Mouse (Mus musculus): ENCODE data around the gene Lmx1b. TPM values are rescaled to one million over a fixed set of nuclear protein-coding genes. Genes with fewer than 3 reads are reported as not detected.

Gene Lmx1b
- total RNA-seq, 2 experiments from 2014 or later = 0.39 to 0.51 TPM

DNA sequence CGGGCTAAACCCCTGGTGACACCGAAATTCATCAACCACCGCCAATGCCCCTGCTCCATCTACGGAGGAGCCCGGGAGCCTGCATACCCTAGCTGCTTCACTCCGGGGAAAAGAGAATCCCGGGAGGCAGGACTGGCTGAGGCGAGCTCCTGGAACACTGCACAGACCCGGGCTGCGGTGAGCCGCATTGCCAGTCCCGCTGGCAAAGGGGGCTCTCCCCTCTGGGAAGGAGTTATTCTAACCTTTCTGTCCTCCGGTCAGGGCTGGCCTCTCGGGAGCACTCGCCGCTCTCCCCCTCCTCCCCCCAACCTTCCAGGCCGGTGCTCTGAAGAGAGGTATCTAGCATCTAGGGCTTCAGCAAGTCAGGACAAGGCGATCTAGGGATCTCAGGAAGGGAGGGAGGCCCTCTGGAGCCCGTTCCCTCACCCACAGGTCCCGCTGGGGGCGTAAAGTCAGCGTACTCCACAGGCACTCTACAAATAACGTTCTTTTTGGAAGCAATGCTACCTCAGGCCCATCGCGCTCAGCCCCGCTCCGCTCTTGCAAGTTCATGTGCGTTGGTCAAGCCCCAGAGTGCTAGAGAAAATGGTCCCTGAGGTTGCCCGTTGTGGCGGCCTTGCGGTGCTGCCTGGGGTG, 8.5 kb downstream of the Lmx1b start:
- intact Hi-C loops (cut with DNase I; ENCODE audit: low total_unique reads) = no loop called here
- DNase-seq = no peak

DNA sequence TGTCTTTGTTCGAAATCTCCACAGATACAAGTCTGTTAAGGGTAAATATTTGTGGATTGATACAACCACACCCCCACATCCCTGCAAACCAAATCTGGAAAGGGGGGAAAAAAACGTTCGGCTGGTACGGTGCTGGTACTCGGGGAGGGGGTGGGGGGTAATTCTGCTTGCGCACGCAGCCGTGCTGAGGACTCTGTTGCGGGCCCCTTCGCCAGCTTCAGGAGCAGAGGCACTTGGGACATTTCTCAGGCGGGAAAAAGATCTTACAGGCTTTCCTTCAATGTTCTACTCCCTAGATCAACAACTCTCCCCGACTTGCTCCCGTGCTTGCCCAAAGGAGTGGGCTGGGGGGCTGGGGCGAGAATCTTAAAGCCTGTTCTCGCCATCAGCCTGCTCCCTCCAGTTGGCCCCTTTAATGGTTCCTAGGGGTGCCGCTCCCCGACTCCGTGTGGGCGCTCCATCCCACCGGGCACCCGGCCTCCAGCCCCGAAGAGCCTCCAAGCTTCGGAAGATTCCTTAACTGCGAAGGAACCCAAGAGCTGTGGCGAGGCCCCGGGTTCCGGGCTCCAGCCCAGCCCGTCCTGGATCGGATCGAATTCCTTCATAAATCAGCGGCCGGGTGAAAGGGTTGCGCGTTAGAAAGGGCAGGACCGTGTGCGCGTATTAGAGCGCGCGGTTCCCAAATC, 9.1 kb downstream of the Lmx1b start:
- intact Hi-C loops (cut with DNase I; ENCODE audit: low total_unique reads) = no loop called here
- no peak for DNase-seq

DNA sequence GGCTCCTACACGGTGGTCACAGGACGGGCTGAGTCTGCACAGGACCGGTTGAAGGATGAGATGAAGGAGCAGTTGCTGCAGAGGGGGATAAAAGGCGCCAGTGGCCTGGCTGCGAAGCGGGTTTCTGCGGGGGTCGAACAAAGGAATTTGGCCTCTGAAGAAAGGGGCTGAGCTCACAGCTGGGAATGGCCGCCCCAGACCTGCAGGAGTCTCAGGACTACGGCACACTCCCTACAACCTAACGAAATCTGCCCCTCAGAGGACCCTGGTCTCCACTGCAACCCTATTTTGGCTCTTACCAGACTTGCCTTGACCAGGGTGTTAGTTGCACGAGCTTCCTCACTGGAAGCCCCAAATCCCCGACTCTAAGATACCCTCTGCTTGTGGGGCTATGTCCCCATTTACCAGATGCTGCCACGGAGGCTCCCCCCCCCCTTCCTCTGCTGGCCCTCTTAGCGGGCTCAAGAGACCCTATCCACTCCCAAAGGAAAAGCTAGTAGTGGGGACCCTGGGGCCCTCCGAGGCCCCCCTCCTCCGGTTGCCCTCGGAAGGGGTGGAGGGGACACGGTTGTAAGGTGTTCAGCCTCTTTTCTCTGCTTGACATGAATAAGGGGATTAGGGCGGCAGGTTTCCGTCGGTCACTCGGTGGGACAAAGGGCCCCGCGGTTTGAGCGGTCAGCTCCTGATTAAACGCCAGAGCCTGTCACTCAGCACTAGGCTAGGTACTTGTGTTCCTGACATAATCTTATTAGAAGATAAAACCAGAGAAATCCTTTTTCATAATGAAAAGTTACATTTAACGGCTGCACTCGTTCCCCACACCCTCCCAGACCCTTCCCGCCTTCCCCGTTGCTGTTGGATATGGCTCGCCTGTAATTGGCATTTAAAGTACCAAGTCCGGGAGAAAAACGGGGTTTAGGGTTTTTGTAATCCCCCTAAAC, 10.0 kb downstream of the Lmx1b start:
- no peak for DNase-seq
- intact Hi-C loops (cut with DNase I; ENCODE audit: low total_unique reads) = no loop called here

DNA sequence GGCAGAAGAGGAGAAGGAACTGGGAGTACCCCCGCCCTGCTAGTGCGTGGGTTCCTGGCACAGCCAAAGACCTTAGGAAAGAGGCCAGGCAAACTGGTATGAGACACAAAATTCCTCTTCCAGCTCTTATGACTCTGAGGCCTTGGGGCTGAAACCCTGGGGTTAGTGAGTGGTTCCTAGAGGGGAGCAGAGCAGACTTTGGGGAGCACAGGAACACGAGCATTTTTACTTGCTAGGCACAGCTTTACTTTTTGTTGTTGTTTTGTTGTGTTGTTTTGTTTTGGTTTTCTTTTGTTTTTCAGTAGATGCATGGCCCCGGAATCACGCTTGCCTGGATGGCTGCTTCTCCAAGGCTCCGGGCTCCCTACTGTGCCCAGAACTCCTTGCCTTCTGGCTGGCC, 10.7 kb downstream of the Lmx1b start:
- intact Hi-C loops (cut with DNase I; ENCODE audit: low total_unique reads) = no loop called here

DNA sequence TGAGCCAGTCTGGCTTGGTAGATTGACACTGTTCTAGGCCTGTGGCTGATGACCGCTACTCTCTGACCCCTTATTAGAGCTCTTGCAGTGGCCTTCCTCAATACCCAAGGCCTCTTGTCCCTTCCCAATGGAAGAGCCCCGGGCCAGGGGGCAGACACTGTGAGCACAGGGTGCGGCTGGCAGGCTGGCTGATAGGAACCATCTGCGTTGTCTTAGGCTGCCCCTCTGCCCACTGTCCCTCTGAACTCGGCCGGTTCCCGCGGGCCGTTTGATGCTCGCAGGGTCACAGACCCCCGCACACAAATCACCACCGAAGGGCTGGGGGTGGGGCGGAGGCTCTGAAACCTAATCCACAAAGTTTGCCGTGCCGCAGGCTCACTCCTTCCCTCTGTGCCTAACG, 11.5 kb downstream of the Lmx1b start:
- no peak for DNase-seq
- intact Hi-C loops (cut with DNase I; ENCODE audit: low total_unique reads) = no loop called here

More for the DNA sequence above, 10.7 kb downstream of the Lmx1b start:
- DNase-seq = no peak

DNA sequence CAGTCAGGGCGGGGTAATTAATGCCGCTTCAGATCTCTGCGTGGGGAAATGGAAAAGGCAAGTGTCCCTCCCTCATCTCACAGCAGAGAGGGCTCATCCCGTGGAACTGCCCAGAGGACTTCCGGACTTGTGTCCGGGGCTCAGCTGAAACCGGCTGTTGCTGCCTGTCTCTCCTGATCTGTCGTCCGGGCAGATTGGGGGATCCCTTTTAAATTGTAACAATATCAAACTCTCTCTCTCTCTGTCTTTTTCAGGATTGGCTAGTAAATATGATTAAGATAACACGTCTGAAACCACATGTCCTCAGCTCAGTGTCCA, 13.3 kb downstream of the Lmx1b start:
- intact Hi-C loops (cut with DNase I; ENCODE audit: low total_unique reads) = no loop called here
- DNase-seq = no peak

DNA sequence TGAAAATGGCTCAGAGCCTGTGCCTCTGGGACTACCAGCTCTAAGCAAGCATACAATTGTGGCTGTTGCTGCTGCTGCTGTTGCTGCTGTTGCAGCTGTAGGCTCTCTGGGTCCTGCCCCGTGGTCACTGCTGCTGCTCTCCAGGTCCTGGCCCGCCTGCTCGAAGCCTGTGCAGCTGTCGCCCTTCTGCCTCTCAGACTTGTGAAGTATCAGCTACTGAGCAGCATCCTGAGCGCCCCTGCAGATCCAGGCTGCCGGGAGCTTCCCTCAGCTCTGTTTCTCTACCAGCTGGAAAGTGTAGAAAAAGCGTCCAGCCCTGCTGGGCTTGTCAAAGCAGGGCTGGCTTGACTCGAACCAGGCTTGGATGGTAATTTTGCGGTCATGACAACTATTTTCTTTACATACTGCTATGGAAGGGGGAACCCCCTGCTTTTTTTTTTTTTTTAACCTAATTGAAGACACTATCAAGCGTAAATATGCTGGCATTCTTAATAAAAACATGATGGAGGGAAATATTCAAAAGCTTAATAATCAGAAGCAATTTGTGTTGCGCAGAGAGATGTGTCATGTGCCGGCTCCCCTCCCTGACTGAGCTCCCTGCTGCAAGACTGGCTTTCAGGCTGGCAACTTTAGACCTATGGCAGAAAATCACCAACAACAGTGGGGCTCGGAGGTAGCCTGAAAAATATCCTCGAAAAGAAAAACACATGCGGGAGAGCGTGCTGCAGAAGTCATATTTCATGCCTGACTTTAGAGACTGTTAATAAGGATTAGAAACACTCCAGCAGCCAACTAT, 13.9 kb downstream of the Lmx1b start:
- intact Hi-C loops (cut with DNase I; ENCODE audit: low total_unique reads) = no loop called here
- no peak for DNase-seq

DNA sequence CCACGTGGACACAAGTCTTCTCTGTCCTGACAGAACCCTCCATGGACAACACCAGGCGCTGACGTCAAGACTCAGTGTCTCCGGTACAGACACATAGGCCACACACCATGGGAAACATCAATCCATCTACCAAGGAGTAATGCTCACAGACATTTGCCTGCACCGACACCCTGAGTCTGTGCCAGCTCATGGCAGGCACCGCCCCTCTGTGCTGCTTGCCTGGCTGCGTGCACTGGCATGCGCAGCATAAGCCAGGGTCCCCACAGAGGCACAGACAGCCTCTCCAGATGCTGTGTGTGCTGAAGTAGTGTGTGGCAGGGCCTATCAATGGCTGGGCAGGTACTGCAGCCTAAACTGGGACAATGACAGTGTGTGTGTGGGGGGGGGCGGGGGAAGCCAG, 22.6 kb downstream of the Lmx1b start:
- DNase-seq = no peak
- intact Hi-C loops (cut with DNase I; ENCODE audit: low total_unique reads) = no loop called here

DNA sequence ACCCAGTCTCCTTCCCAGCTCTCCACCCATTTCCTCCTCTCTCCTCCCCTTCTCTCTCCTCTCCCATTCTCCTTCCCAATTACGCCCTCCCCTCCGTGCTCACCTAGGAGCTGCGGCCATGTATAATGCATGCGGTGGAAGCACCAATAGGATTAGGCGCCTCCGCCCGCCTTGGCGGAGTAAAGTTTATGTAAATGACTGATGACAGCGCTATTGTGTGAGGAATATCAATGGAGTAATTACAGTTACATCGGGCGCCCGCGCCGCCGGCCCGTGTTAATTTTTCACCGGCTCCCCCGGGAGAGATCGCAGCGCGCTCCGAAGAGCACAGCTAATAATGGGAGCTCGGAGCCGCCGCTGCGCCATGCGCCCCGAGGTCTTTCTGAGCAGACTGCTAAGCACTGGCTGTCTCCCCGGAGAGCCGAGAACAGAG, 23.9 kb downstream of the Lmx1b start:
- intact Hi-C loops (cut with DNase I; ENCODE audit: low total_unique reads) = no loop called here
- DNase-seq = no peak

DNA sequence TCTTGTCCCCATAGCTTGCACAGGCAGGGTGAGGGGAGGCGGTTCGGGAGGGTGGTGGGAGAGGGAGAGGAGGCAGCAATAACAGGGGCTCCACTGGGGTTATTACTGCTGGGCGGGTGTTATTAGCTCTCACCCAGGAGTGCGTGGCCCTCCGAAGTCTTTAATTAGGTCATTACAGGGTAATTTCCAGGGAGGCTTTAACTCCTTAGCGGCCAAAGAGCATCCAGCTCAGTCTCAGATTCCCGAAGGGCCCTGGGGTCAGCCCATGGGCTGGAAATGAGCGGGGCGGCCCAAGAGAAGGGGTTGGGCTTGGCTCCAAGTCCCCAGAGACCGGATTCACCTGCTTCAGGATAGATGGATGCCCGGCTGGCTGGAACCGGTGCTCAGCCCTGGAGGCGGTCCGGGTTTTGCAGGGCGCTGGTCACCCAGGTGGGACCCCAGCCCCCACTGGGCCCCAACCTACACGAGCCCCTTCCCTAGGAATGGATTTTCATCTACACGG, 24.4 kb downstream of the Lmx1b start:
- intact Hi-C loops (cut with DNase I; ENCODE audit: low total_unique reads) = no loop called here
- no peak for DNase-seq

DNA sequence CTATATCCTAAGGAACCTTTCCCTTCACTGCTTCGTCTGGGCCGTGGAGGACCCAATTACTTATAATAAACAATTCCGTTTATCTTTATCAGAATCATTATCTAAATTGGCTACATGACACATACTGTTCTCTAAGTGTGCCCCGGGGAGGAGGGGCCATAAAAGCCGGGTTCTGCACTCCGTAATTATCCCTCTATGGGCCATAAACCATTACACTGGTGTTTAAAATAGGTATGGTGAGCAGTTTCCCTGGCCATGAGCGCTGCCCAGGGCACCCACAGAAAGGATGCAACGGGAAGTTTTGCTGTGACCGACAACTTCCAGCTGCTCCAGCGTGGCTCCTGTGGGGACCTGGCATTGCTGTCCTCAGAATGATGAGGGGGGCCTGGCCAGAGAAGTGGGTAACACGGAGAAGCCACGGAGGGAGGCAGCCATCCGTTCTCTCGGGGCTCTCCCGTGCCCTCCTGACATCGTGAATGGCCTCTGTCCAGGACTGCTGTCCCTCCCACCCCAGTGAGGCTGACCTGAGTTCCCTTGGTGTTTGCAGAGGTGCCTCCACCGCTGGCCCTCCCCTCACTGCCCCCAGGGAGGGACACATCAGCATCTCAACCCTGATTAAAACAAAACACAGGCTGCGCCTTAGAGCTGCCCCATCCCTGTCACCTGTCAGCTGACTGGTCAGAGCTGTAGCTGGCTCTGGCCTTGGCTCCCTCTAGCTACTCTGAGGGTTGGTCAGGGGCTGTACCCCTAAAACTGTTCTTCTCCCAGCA, 34.6 kb downstream of the Lmx1b start:
- DNase-seq = no peak
- intact Hi-C loops (cut with DNase I; ENCODE audit: low total_unique reads) = no loop called here

DNA sequence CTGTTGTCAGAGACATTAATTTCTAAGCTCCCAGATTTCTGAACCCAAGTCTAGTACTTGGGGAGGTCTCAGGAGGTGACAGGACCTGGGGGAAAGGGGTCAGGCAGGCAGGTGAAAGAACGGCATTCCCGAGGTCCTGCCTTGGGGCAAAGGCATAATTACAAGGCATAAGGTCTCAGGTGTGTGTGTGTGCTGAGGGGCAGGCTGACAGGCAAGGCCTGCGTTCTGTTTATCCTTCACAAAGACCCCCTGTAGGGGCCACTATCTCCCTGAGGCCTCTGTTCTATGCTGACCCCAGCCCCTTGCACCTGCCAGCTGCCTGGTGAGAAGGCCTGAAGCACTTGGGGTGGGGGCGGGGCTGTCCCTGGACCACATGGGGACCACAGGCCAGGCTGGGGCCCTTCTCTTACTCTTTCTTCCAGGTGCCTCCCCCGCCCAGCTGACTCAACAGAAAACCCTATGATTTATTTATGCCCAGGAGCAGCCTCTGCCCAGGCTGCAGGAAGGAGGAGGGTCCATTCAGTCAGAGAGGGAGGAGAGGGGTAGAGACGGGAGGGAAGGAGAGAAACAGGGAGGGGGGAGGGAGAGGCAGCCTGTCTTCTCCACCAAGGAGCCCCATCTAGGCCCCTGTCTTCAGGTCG, 35.3 kb downstream of the Lmx1b start:
- intact Hi-C loops (cut with DNase I; ENCODE audit: low total_unique reads) = no loop called here
- no peak for DNase-seq

DNA sequence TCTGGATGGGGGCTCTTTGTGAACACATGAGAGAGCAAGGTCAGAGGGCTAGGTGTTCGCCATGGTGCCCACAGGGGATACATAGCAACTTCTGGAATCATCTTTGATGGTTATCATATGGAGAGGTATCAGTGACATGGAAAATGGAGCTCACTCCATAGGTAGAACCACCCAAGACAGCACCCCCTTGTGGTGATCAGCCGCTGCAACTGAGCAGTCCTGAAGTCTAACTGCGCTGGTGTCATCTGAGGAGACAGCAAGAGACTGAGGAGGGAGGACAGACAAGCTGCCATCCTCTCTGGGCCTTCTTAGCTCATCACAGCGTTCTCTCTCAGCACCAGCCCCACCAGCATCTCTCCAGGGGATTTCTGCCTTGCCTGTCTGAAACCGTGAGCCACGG, 39.8 kb downstream of the Lmx1b start:
- intact Hi-C loops (cut with DNase I; ENCODE audit: low total_unique reads) = no loop called here
- no peak for DNase-seq

DNA sequence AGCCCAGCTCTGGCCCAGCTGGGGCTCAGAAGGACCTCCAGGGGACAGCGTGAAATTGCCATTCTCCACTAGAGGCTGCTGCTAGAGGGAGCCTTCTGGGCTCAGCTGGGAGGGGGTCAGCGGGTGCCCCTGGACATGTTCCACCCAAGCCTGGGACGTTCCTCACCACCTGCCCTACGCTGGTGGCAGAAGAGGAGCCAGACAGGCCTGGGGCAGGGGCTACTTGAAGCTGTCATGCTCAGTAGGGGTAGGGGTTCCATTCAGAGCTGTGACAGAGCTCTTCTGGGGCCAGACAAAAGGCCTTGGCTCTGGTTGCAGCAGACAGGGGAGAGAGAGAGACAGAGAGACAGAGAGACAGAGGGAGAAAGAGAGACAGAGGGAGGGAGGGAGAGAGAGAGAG, 42.9 kb downstream of the Lmx1b start:
- intact Hi-C loops (cut with DNase I; ENCODE audit: low total_unique reads) = no loop called here
- DNase-seq = no peak

DNA sequence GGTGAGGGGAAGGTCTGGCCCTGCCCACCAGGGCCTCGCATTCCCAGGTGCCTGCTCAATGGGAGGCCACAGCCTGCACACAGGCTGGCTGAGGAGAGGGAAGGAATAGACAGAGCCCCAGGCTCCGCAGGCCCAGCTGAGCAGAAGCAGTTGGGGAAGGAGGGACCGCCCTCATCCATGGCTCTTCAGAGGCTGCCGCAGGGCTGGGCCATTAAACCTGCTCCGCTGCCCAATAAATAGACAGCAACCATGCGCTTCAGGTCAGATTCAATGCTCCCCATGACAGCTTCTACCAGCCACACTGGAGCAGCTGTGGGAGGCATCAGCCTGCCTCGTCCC, 45.3 kb downstream of the Lmx1b start:
- no peak for DNase-seq
- intact Hi-C loops (cut with DNase I; ENCODE audit: low total_unique reads) = no loop called here

DNA sequence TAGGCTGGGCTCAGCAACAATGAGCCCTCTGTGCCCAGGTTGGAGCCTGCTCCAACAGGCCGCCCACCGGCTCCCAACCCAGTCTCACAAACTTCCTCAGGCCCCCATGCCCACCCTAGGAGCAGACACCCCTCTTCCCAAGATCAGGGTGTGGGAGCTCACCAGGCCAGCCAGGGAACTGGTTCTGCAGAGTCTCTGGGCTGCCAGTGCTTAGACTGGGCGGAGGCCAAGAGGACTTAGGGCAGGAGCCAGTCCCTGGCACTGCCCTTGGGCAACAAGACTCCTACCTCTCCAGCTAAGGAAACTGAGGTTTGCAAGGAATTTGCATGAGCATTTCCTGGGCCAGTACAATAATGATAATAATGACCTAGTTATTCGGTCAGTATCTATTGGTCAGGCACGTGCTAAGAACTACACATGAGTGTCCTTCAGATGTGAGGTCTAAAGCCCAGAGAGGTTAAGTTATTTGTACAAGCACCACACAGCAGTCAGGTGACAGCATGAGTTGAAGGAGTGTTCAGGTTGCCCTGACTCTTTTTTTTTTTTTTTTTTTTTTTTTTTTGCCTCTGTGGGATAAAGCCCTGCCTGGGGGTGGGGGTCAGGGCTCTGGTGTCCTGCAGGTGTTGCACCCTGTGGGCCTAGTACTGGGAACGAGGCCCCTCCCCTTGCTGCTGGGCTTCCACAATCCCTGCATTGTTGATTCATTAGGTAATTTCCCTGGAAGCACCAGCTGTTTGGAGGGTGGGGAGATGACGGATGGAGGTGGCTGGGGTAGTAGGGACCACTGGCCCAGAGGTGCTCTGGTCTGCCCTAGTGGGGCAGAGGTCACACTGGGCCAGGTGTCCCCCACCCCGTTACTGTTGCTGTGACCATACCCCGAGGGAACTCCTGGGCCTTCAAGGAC, 45.9 kb downstream of the Lmx1b start:
- intact Hi-C loops (cut with DNase I; ENCODE audit: low total_unique reads) = no loop called here
- DNase-seq = no peak

DNA sequence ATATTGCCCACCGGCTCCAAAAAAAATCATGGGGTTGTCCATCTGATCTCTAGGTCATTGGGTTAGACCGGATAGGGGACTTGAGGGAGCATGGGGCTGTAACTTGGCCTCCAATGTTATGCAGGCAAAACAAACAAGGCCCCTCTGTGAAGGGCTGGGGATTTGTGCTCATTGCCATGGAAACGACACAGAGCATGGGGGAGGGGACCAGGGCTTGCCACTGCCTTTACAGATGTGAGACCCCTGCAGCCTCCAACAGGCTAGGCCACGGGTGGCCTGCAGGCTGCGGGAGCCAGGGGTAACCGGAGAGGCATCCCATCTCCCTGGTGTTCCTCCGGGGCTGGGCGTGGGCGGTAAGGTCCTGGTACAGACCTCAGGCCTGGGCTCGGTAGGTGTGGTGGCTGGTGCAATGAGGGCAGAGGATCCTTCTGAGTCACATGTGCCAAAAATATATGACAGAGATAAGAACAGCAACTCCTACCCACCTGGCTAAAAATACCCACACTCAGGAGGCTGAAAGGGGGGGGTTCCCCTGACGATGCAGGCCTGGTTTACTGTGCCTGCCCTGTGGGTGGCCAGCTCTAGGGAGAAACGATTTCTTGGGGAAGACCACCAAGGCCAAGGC, 47.3 kb downstream of the Lmx1b start:
- intact Hi-C loops (cut with DNase I; ENCODE audit: low total_unique reads) = no loop called here
- no peak for DNase-seq

All from gastrocnemius, postnatal 14 days (tissue).